Mouse (Mus musculus): ENCODE data around the gene Med18. TPM values are rescaled to one million over a fixed set of nuclear protein-coding genes. Genes with fewer than 3 reads are reported as not detected.

The Med18 gene
- total RNA-seq (2023): 1 to 10 TPM; 7.5 to 9.2 TPM

GRCm38 (mm10) chr4:132463430-132464254 is at the start of gene Med18:
Gene Med18 (minus strand): TSS chr4:132463921.

GRCm38 (mm10) chr4:132510352-132510798 is 46.7 kb upstream of the Med18 start, which contains the start of gene Sesn2:
Gene Sesn2 (minus strand): TSS chr4:132510501.

GRCm38 (mm10) chr4:132421923-132422782 is 41.6 kb downstream of the Med18 start, which contains the start of gene Phactr4:
Gene Phactr4 (minus strand): TSS chr4:132422489.

Other genes starting within 250 kb of the Med18 start
- 10 to 100 TPM; 30.5 to 33.5 TPM for gene Gmeb1, start 202.3 kb downstream of the Med18 start, total RNA-seq (2023)
- 10 to 100 TPM; 34.3 to 35.1 TPM for gene Taf12, start 189.5 kb downstream of the Med18 start, total RNA-seq (2023)
- under 1 TPM in 1 of 2 experiments, not detected in 1; 0.64 TPM for gene Rab42, start 160.5 kb downstream of the Med18 start, total RNA-seq (2023)
- 10 to 100 TPM; 13.8 to 15.9 TPM for gene Trnau1ap, start 134.4 kb downstream of the Med18 start, total RNA-seq (2023)
- 10 to 100 TPM; 28.5 to 30.9 TPM for gene Rcc1, start 110.3 kb downstream of the Med18 start, total RNA-seq (2023)
- gene Phactr4, start 41.4 kb downstream of the Med18 start, total RNA-seq (2023): 10 to 100 TPM; 20.8 to 22.6 TPM
- gene Sesn2, start 46.6 kb upstream of the Med18 start, total RNA-seq (2023): 10 to 100 TPM; 31.2 to 35.3 TPM
- gene Atpif1, start 69.7 kb upstream of the Med18 start, total RNA-seq (2023): 100 to 1,000 TPM; 183 to 206 TPM
- gene Dnajc8, start 71.6 kb upstream of the Med18 start, total RNA-seq (2023): 10 to 100 TPM; 62.6 to 68.7 TPM
- gene Ptafr, start 100.1 kb upstream of the Med18 start, total RNA-seq (2023): 10 to 100 TPM; 50.7 to 58.3 TPM
- gene Eya3, start 175.1 kb upstream of the Med18 start, total RNA-seq (2023): 10 to 100 TPM; 30.5 to 37.3 TPM

All from neutrophil, adult 83 days (primary cell).